Mouse (Mus musculus) embryo, embryonic 11.5 days (tissue): Measurements from ENCODE around the gene Olfr1228.

Experiments used
- DNase-seq: peaks from one replicate; pipeline ENCODE4 v3.0.0-alpha.2; 2012; ENCODE audit warnings: low read depth, low spot score

Olfr1228 gene

DNA sequence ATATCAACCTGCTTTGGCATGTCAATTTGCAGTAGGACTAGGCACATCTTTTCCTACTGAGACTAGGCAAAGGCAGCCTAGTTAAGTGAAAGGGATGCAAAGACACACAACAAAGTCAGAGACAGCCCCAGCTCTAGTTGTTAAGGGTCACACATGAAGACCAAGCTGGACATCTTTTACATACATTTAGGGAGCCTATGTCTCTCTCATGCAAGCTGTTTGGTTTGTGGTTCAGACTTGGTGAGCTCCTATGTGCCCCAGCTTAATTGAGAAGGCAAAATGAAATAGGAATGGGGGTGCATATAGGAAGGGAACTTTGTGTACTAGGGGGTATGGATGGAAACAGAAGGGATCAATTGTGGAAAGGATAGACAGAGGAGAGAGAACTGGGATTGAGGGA is at the start of gene Olfr1228:
Olfr1228 (minus strand) TSS at position 101 of the 400 bp plus-strand sequence.
- DNase-seq = no peak

DNA sequence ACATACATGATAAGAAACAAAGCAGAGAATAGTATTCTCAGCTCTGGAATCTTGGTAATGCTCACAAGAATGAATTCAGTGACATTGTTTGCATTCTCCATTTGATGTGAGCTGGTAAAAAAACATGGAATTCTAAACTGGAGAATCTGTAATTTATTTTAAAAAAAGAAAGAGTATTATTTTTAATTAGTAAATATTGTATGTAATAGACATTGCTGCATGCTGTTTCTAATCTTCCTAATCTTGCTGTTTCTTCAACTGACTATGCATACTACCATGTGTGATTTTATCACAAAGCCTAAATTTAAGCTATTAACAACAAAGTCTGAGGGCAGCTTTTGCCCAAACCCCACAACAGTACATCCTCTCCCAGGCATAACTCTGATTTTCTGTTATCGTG is 43.3 kb upstream of the Olfr1228 start, which contains the start of gene Olfr1230:
Olfr1230 (minus strand) TSS at position 101 of the 400 bp plus-strand sequence.
- DNase-seq = no peak

DNA sequence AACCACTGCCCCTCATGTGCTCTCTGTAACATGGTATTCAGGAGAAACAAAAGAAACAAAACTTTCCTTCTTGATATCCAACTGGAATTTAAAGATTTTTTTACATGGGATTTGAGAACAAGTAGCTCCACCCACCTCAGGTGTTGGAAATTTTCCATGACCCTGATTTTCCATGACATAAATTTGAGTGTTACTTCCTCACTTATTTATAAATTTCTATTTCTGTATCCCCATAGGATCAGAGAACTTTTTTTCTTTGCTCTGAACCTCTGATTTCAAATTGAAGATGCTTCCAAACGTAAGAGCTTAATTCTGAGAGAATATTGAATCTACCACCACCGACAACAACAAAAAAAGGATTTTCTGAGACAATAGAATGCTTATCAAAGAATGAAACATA is 34.1 kb upstream of the Olfr1228 start, which contains the start of gene Olfr1229:
Olfr1229 (minus strand) TSS at position 101 of the 400 bp plus-strand sequence.
- no peak for DNase-seq

DNA sequence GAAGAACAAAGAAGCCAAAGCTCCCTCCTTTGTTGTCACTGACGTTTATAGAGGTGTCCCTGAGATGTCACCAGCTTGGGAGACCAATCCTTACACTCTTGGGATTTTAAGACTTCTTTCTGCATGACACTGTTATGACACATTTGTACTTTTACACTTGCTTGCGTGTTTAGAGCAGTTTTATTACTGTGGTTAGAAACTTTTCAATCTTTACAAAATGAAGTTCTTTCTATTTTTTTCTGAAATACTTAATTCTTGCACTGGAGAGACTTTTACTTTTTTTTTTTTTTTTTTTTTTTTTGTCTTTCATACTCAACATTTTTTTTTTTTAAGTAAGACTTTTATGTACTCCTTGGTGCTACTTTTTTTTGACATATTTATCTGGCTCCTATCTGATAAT is 53.9 kb downstream of the Olfr1228 start, which contains the start of gene Olfr1226:
Olfr1226 (minus strand) TSS at position 101 of the 400 bp plus-strand sequence.
- no peak for DNase-seq
